Mouse (Mus musculus): ENCODE measurements at regions not wholly inside any gene's neighbourhood (a gene's known extent, or its start where the extent isn't known, plus 50 kb on each side); places are given as distances from the start of the nearest gene placed in this dataset.

DNA sequence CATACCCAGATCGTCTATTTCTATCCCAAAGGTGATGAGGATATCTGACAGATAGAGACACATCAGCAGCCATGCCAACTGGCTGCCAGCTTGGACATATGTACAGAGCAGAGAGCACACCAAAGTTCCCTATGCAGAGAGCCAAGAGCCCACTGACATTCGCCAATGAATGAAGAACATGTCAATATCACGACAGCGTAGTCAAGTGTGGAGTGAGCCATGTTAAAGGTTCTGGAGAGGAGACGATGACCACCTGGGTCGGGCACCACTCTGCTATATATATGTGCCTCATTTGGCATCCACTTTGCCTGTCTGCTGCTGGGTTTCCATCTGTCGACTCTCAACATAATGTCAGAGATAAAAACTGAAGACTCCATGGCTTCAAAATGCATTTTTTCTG, 159.2 kb upstream of the Gbe1 start:
- no peaks in the 10 kb centered on the region for H3K9me3 ChIP-seq (replicated peaks; ENCODE audit: control insufficient read depth, low read length)
- no peak for ATAC-seq (replicated peaks; ENCODE audit: extremely low read depth, insufficient read depth, low FRiP score)
- H3K27me3 ChIP-seq (ENCODE audit: control insufficient read depth, insufficient read depth, low read length), result no peaks in the 10 kb centered on the region
- H3K4me3 ChIP-seq (ENCODE audit: low read length), result no peak overlapping the region
- no peaks in the 10 kb centered on the region for H3K36me3 ChIP-seq (ENCODE audit: control insufficient read depth, insufficient read depth)
- WGBS, result 58% methylated on average over 7 of the region's 7 CpGs
- no peak overlapping the region for H3K9ac ChIP-seq (ENCODE audit: low read length)
- H3K4me1 ChIP-seq (ENCODE audit: control insufficient read depth, insufficient read depth, low read length), result no peaks in the 10 kb centered on the region
- H3K27ac ChIP-seq (ENCODE audit: low read length), result no peak overlapping the region
- no peak overlapping the region for H3K4me2 ChIP-seq (ENCODE audit: low read depth, low read length)

DNA sequence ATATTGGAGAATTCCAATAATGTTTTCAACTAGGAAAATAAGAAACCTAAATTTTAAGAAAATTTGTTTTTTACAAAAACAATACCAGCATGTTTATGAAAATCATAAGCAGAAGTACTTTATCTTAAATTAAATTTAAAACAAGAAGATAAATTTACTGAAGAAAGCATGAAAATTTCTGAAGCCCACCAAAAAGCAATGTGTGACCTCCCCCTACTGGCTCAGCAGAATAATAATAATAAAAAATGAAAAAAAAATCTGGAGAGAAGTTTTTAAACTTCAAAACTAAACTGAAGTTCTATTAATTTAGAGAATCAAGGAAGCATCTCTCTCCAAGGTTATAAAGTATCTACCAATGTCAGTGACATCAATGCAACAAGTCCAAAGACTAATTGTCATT, 153.2 kb upstream of the Gbe1 start:
- no peak overlapping the region for H3K4me2 ChIP-seq (ENCODE audit: low read depth, low read length)
- no peaks in the 10 kb centered on the region for H3K36me3 ChIP-seq (ENCODE audit: control insufficient read depth, insufficient read depth)
- ATAC-seq (replicated peaks; ENCODE audit: extremely low read depth, insufficient read depth, low FRiP score), result no peak

GRCm38 (mm10) chr16:70175140-70175539, 138.6 kb upstream of the Gbe1 start:
- no peak for ATAC-seq (replicated peaks; ENCODE audit: extremely low read depth, insufficient read depth, low FRiP score)
- Histone ChIP-seq H3K4me1 (ENCODE audit: control insufficient read depth, insufficient read depth, low read length) (peaks cover 3% of the 10 kb centered on the region; the same call in 1 of the 2 replicates), H3K9ac (ENCODE audit: low read length) (no peak overlapping the region), H3K4me3 (ENCODE audit: low read length) (no peak overlapping the region), H3K4me2 (ENCODE audit: low read depth, low read length) (no peak overlapping the region), H3K27me3 (ENCODE audit: control insufficient read depth, insufficient read depth, low read length) (no peaks in the 10 kb centered on the region), H3K36me3 (ENCODE audit: control insufficient read depth, insufficient read depth) (no peaks in the 10 kb centered on the region), H3K9me3 (replicated peaks; ENCODE audit: control insufficient read depth, low read length) (no peaks in the 10 kb centered on the region), H3K27ac (ENCODE audit: low read length) (no peak overlapping the region)
- 19% methylated on average over 7 of the region's 7 CpGs for WGBS

More for the DNA sequence above, 153.2 kb upstream of the Gbe1 start:
- no peaks in the 10 kb centered on the region for H3K9me3 ChIP-seq (replicated peaks; ENCODE audit: control insufficient read depth, low read length)
- no peak overlapping the region for H3K4me3 ChIP-seq (ENCODE audit: low read length)
- H3K9ac ChIP-seq (ENCODE audit: low read length), result no peak overlapping the region
- no peaks in the 10 kb centered on the region for H3K27me3 ChIP-seq (ENCODE audit: control insufficient read depth, insufficient read depth, low read length)
- H3K4me1 ChIP-seq (ENCODE audit: control insufficient read depth, insufficient read depth, low read length), result no peaks in the 10 kb centered on the region
- no peak overlapping the region for H3K27ac ChIP-seq (ENCODE audit: low read length)

DNA sequence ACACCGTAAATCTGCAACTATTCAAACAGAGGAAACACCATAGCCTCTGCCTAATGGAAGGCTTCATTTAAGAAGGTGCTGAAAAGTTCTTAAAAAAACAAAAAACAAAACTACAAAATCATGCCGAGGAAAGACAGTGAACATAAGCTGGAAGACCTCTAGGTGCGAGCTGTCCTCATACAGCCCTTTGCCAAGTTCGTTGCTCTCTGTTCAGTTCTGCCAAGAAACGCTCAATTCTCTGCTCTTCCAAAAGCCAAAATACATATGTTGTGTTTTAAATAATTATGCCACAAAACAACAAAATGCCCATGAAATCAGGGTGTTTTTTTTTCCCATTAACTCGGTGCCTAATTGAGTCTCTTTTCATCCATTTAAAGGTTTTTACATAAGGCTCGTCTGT, 134.8 kb upstream of the Gbe1 start:
- Histone ChIP-seq H3K9me3 (replicated peaks; ENCODE audit: control insufficient read depth, low read length) (no peaks in the 10 kb centered on the region), H3K9ac (ENCODE audit: low read length) (no peak overlapping the region), H3K4me1 (ENCODE audit: control insufficient read depth, insufficient read depth, low read length) (peaks cover 3% of the 10 kb centered on the region; the same call in 1 of the 2 replicates), H3K4me2 (ENCODE audit: low read depth, low read length) (no peak overlapping the region), H3K27ac (ENCODE audit: low read length) (no peak overlapping the region), H3K4me3 (ENCODE audit: low read length) (no peak overlapping the region), H3K27me3 (ENCODE audit: control insufficient read depth, insufficient read depth, low read length) (no peaks in the 10 kb centered on the region), H3K36me3 (ENCODE audit: control insufficient read depth, insufficient read depth) (no peaks in the 10 kb centered on the region)
- WGBS, result 70% methylated on average over 7 of the region's 7 CpGs
- ATAC-seq (replicated peaks; ENCODE audit: extremely low read depth, insufficient read depth, low FRiP score), result no peak

GRCm38 (mm10) chr16:70213861-70214597, 99.7 kb upstream of the Gbe1 start:
- WGBS, result 78% methylated on average over 1 of the region's 1 CpGs
- no peak for ATAC-seq (replicated peaks; ENCODE audit: extremely low read depth, insufficient read depth, low FRiP score)

GRCm38 (mm10) chr16:70214800-70215199, 98.9 kb upstream of the Gbe1 start:
- no peaks in the 10 kb centered on the region for H3K4me1 ChIP-seq (ENCODE audit: control insufficient read depth, insufficient read depth, low read length)
- no peak overlapping the region for H3K27ac ChIP-seq (ENCODE audit: low read length)
- H3K9ac ChIP-seq (ENCODE audit: low read length), result no peak overlapping the region
- 32% methylated on average over 4 of the region's 4 CpGs for WGBS
- H3K36me3 ChIP-seq (ENCODE audit: control insufficient read depth, insufficient read depth), result no peaks in the 10 kb centered on the region
- no peak overlapping the region for H3K4me3 ChIP-seq (ENCODE audit: low read length)
- peaks cover 7% of the 10 kb centered on the region for H3K9me3 ChIP-seq (replicated peaks; ENCODE audit: control insufficient read depth, low read length)
- H3K4me2 ChIP-seq (ENCODE audit: low read depth, low read length), result no peak overlapping the region
- no peaks in the 10 kb centered on the region for H3K27me3 ChIP-seq (ENCODE audit: control insufficient read depth, insufficient read depth, low read length)
- no peak for ATAC-seq (replicated peaks; ENCODE audit: extremely low read depth, insufficient read depth, low FRiP score)

More at GRCm38 (mm10) chr16:70213861-70214597, 99.7 kb upstream of the Gbe1 start:
- no peaks in the 10 kb centered on the region for H3K4me1 ChIP-seq (ENCODE audit: control insufficient read depth, insufficient read depth, low read length)
- H3K9ac ChIP-seq (ENCODE audit: low read length), result no peak overlapping the region
- H3K27ac ChIP-seq (ENCODE audit: low read length), result no peak overlapping the region
- peaks cover 7% of the 10 kb centered on the region for H3K9me3 ChIP-seq (replicated peaks; ENCODE audit: control insufficient read depth, low read length)
- no peak overlapping the region for H3K4me3 ChIP-seq (ENCODE audit: low read length)
- H3K27me3 ChIP-seq (ENCODE audit: control insufficient read depth, insufficient read depth, low read length), result no peaks in the 10 kb centered on the region
- no peaks in the 10 kb centered on the region for H3K36me3 ChIP-seq (ENCODE audit: control insufficient read depth, insufficient read depth)
- H3K4me2 ChIP-seq (ENCODE audit: low read depth, low read length), result no peak overlapping the region

- no peaks in the 10 kb centered on the region for H3K36me3 ChIP-seq (ENCODE audit: control insufficient read depth, insufficient read depth)
- 83% methylated on average over 9 of the region's 9 CpGs for WGBS
- H3K4me3 ChIP-seq (ENCODE audit: low read length), result no peak overlapping the region
- no peak overlapping the region for H3K4me2 ChIP-seq (ENCODE audit: low read depth, low read length)
- no peaks in the 10 kb centered on the region for H3K27me3 ChIP-seq (ENCODE audit: control insufficient read depth, insufficient read depth, low read length)
- no peak overlapping the region for H3K27ac ChIP-seq (ENCODE audit: low read length)
- ATAC-seq (replicated peaks; ENCODE audit: extremely low read depth, insufficient read depth, low FRiP score), result no peak
- no peaks in the 10 kb centered on the region for H3K9me3 ChIP-seq (replicated peaks; ENCODE audit: control insufficient read depth, low read length)
- H3K9ac ChIP-seq (ENCODE audit: low read length), result no peak overlapping the region
- no peaks in the 10 kb centered on the region for H3K4me1 ChIP-seq (ENCODE audit: control insufficient read depth, insufficient read depth, low read length)
Observed at GRCm38 (mm10) chr16:70227601-70228226, 86.0 kb upstream of the Gbe1 start.

GRCm38 (mm10) chr16:70232706-70233105, 81.0 kb upstream of the Gbe1 start:
- no peaks in the 10 kb centered on the region for H3K4me1 ChIP-seq (ENCODE audit: control insufficient read depth, insufficient read depth, low read length)
- H3K27ac ChIP-seq (ENCODE audit: low read length), result no peak overlapping the region
- WGBS, result 82% methylated on average over 9 of the region's 9 CpGs
- no peak overlapping the region for H3K9ac ChIP-seq (ENCODE audit: low read length)
- ATAC-seq (replicated peaks; ENCODE audit: extremely low read depth, insufficient read depth, low FRiP score), result no peak
- H3K27me3 ChIP-seq (ENCODE audit: control insufficient read depth, insufficient read depth, low read length), result no peaks in the 10 kb centered on the region
- H3K9me3 ChIP-seq (replicated peaks; ENCODE audit: control insufficient read depth, low read length), result no peaks in the 10 kb centered on the region
- H3K36me3 ChIP-seq (ENCODE audit: control insufficient read depth, insufficient read depth), result no peaks in the 10 kb centered on the region
- no peak overlapping the region for H3K4me3 ChIP-seq (ENCODE audit: low read length)
- H3K4me2 ChIP-seq (ENCODE audit: low read depth, low read length), result no peak overlapping the region

DNA sequence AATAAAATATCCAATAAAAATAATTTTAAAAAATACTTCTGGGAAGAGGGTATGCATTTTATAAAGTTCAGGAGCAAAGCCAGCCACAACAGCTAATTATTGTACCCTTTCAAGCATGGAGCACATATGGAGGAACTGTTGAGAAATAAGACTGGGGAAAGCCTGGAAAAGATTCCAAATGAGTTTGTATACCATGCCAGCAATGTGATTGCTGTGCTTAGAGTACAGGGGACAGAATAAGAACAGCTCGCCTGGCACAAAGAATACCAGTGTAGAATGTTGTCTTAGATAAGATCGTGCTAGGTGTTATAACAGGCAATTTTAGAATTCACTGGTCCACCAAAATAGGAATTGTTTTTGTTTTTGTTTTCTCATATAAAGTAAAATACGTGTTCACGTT, 78.6 kb upstream of the Gbe1 start:
- no peaks in the 10 kb centered on the region for H3K36me3 ChIP-seq (ENCODE audit: control insufficient read depth, insufficient read depth)
- no peak overlapping the region for H3K9ac ChIP-seq (ENCODE audit: low read length)
- H3K9me3 ChIP-seq (replicated peaks; ENCODE audit: control insufficient read depth, low read length), result no peaks in the 10 kb centered on the region
- no peak overlapping the region for H3K4me2 ChIP-seq (ENCODE audit: low read depth, low read length)
- H3K27me3 ChIP-seq (ENCODE audit: control insufficient read depth, insufficient read depth, low read length), result no peaks in the 10 kb centered on the region
- 76% methylated on average over 4 of the region's 4 CpGs for WGBS
- no peak for ATAC-seq (replicated peaks; ENCODE audit: extremely low read depth, insufficient read depth, low FRiP score)
- no peak overlapping the region for H3K4me3 ChIP-seq (ENCODE audit: low read length)
- no peaks in the 10 kb centered on the region; the same call in 1 of the 2 replicates for H3K4me1 ChIP-seq (ENCODE audit: control insufficient read depth, insufficient read depth, low read length)
- no peak overlapping the region for H3K27ac ChIP-seq (ENCODE audit: low read length)

Measured in heart, embryonic 16.5 days (tissue).